Mouse (Mus musculus) forelimb bud, embryonic 11.5 days (tissue): ENCODE measurements at regions not wholly inside any gene's neighbourhood (a gene's known extent, or its start where the extent isn't known, plus 50 kb on each side); places are given as distances from the start of the nearest gene placed in this dataset.
"Not testable (repeated sequence)": the region's sequence is repeated elsewhere in the genome, so short reads cannot be mapped to it uniquely, and the experiment has no call there.

Experiments used
- DNase-seq: peaks from one replicate; pipeline ENCODE4 v3.0.0-alpha.2; 2012; ENCODE audit warnings: low read depth, low spot score

- no peak for DNase-seq
Observed at GRCm38 (mm10) chr3:53792541-53792940, 52.3 kb upstream of the Gm10985 start.

GRCm38 (mm10) chr3:53789706-53790105, 55.2 kb upstream of the Gm10985 start:
- no peak for DNase-seq

GRCm38 (mm10) chr3:53785201-53785600, 59.7 kb upstream of the Gm10985 start:
- no peak for DNase-seq

GRCm38 (mm10) chr3:53776668-53777067, 68.2 kb upstream of the Gm10985 start:
- no peak for DNase-seq

- no peak for DNase-seq
Observed at GRCm38 (mm10) chr3:53767601-53768000, 77.3 kb upstream of the Gm10985 start.

- DNase-seq: no peak
Observed at GRCm38 (mm10) chr3:53763981-53764380, 80.9 kb upstream of the Gm10985 start.

- DNase-seq: no peak
Observed at GRCm38 (mm10) chr3:53761514-53762075, 83.3 kb upstream of the Gm10985 start.

GRCm38 (mm10) chr3:53756115-53756853, 88.6 kb upstream of the Gm10985 start:
- no peak for DNase-seq

GRCm38 (mm10) chr3:53737161-53737560, 80.0 kb upstream of the Frem2 start:
- no peak for DNase-seq

- not testable (repeated sequence) for DNase-seq
Observed at GRCm38 (mm10) chr3:53735607-53736006, 78.5 kb upstream of the Frem2 start.

GRCm38 (mm10) chr3:53735147-53735546, 78.0 kb upstream of the Frem2 start:
- peak; percentile 35 for DNase-seq

- DNase-seq: no peak
Observed at GRCm38 (mm10) chr3:53730440-53730839, 73.3 kb upstream of the Frem2 start.

- peak; percentile 36 for DNase-seq
Observed at GRCm38 (mm10) chr3:53729810-53730209, 72.7 kb upstream of the Frem2 start.

- no peak for DNase-seq
Observed at GRCm38 (mm10) chr3:53729131-53729530, 72.0 kb upstream of the Frem2 start.

- no peak for DNase-seq
Observed at GRCm38 (mm10) chr3:53727737-53728136, 70.6 kb upstream of the Frem2 start.

- DNase-seq: no peak
Observed at GRCm38 (mm10) chr3:53707101-53707500, 49.9 kb upstream of the Frem2 start.
